Mouse (Mus musculus): ENCODE results near the gene Atp1a3.

Atp1a3 gene

GRCm38 (mm10) chr7:25004806-25005205 lies 952 bp downstream of the Atp1a3 start:
- DNase-seq (ENCODE audit: low read depth, low spot score) = no peak

DNA sequence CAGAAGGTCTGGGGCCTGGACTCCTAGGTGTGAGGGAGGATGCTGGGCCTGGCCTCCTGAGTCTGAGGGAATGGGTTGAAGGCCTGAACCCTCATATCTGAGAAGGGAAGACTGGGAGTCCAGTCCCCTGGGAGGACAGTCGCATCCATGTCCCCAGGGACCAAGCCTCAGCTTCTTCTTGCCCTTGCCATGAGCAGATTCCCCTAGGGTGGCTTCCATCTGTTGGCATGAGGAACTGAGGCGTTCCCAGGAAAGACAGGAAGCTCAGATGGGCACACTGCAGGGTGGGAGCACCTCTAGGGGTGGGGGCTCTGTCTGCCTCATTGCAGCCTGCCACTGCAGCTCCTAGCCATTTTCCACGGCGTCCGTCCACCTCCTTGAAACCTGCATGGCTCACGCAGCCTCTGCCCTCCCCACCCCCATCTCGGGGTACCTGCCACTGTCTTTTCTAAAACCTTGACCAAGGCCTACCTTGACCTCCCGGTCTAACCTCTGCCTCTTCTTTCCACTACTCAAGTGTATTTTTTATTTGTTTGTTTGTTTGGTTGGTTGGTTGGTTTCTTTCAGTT lies 1.9 kb downstream of the Atp1a3 start:
- no peak for DNase-seq (ENCODE audit: low read depth, low spot score)

DNA sequence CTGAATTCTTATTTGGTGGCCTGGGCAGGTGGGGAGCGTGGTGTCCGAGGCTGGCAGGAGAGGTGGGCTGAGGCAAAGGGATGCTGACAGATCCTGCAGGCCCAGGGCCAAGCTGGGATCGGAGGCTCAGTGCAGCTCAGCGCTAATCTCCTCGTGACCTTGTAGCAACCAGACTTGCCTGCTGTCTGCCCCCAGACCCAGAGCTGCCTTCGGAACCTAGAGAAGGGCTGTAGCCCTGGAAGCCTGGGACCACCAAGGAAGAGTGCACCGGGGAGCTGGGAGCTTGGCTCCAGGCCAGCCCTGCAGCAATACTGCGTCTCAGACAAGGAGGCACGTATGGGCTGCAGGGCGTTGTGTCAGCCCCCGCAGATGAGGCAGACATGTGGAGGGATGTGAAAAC lies 2.5 kb downstream of the Atp1a3 start:
- peak; percentile 71 for DNase-seq (ENCODE audit: low read depth, low spot score)

GRCm38 (mm10) chr7:25000711-25001110 lies 5.0 kb downstream of the Atp1a3 start:
- no peak for DNase-seq (ENCODE audit: low read depth, low spot score)

GRCm38 (mm10) chr7:25000211-25000610 lies 5.5 kb downstream of the Atp1a3 start:
- no peak for DNase-seq (ENCODE audit: low read depth, low spot score)

DNA sequence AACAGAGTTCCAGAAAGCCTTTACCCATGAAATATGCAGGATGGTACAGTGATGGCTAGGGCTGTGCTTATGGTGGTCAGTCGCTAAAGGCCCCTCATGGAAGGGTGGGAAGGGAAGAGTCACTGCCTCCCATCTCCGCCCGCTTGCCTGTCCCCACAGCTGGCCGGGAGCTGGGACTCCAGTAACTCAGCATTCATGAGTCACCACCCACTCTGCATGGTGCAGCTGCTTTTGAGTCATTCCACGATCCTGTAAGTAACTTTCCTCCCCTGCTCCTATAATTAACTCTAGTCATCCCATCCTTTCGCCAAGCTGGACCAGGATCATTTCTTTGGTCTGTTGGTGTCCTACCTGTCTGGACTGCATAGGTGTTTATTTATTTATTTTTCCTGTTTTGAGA lies 12.7 kb downstream of the Atp1a3 start:
- DNase-seq (ENCODE audit: low read depth, low spot score) = no peak

- DNase-seq (ENCODE audit: low read depth, low spot score) = no peak
Measured at GRCm38 (mm10) chr7:24990478-24990877, 15.3 kb downstream of the Atp1a3 start.

DNA sequence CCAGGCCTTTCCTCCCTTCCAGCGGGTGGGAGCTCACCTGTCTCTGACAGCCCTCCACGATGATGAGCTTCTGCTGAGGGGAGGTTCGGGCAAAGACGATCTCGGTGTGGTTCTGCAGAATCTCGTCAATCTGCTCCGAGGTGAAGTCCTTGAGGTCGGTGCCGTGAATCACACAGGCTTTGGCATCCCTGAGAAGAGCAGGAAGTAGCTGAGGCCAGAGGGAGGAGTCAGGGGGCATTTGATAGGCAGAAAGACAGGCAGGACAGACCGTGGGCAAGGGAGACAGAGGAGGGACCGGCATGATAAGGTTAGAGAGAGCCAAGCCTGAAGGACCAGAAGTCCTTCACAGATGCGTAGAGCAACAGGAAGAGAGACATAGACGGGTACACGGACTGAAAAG lies 17.8 kb downstream of the Atp1a3 start:
- no peak for DNase-seq (ENCODE audit: low read depth, low spot score)

- DNase-seq (ENCODE audit: low read depth, low spot score) = no peak
Measured at GRCm38 (mm10) chr7:24985799-24986198, 20.0 kb downstream of the Atp1a3 start.

DNA sequence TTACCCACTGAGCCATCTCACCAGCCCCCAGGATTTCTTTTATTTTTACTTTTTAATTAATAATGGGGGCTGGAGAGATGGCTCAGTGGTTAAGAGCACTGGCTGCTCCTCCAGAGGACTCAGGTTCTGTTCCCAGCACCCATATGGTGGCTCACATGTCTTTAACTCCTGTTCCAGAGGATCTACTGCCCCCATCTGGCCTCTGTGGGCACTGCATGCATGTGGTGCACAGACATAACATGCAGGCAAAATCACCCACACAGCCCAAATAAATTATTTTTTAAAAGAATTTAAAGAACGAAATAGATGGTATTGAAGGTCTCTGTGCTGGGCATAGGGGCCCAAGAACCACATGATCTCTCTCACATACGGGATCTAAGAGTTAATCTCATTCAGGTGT lies 21.5 kb downstream of the Atp1a3 start:
- no peak for DNase-seq (ENCODE audit: low read depth, low spot score)

GRCm38 (mm10) chr7:24983396-24983795 lies 22.4 kb downstream of the Atp1a3 start:
- no peak for DNase-seq (ENCODE audit: low read depth, low spot score)

- no peak for DNase-seq (ENCODE audit: low read depth, low spot score)
Measured at GRCm38 (mm10) chr7:24980439-24980838, 25.3 kb downstream of the Atp1a3 start.

- DNase-seq (ENCODE audit: low read depth, low spot score) = no peak
Measured at GRCm38 (mm10) chr7:24978781-24979180, 27.0 kb downstream of the Atp1a3 start.

- peak; percentile 62 for DNase-seq (ENCODE audit: low read depth, low spot score)
Measured at GRCm38 (mm10) chr7:24974893-24975595, 30.7 kb downstream of the Atp1a3 start.

- DNase-seq (ENCODE audit: low read depth, low spot score) = no peak
Measured at GRCm38 (mm10) chr7:24973902-24974301, 31.9 kb downstream of the Atp1a3 start.

DNA sequence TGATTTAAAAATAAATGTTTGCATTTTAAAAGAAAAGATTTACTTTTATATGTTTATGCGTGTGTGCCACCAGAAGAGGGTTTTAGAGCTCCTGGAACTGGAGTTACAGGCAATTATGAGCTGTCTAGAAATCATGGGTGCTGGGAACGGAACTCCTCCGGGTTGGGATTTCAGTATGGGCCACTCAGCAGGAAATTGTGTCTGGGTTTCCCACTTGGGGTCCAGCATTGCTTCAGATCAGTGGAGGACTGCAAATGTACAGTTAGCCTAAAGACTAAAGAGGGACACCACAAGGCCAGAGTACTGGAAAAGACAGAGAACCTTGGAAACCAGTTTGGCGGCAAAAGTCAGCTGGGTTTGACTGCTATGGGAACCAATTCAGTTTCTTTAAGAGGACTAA lies 32.5 kb downstream of the Atp1a3 start:
- no peak for DNase-seq (ENCODE audit: low read depth, low spot score)

GRCm38 (mm10) chr7:24971972-24972893 lies 33.5 kb downstream of the Atp1a3 start, which contains the start of gene Rabac1:
Rabac1 (minus strand) TSS chr7:24972754.
- peak; percentile 89 for DNase-seq (ENCODE audit: low read depth, low spot score)

DNA sequence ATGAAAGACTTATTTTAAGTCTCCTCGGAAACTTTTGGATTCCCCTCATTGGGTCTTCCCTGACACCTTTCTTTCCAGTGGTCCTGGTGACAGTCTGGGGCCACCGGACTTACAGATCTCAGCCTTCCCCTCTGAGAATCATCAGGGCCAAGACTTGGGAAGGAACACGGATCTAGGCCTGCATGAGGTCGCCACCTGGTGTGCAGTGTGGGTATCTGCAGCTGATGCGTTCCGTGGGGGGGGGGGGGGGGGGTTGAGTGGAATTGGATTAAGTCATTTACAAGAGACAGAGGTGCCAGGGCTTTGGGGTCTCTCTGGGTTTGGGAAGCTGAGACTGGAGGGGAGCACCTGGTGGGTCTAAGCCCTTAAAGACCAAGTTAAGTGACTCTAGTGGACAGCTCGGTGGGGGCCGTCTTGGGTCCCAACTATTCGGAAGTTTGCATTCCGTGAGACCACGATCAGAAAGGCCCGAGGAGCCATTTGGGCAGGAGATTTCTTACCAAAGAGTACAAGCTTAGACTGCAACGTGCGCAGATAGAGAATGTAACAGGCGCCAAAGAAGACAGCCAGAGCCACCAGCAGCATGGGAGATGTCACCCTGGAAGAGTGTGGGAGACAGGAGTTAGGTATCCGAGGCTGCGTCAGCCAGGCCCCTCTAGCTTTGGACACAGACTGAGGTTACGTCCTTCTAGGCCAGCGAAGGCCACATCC lies 34.3 kb downstream of the Atp1a3 start:
- peak; percentile 70 for DNase-seq (ENCODE audit: low read depth, low spot score)

GRCm38 (mm10) chr7:24970341-24970740 lies 35.4 kb downstream of the Atp1a3 start:
- DNase-seq (ENCODE audit: low read depth, low spot score) = no peak

DNA sequence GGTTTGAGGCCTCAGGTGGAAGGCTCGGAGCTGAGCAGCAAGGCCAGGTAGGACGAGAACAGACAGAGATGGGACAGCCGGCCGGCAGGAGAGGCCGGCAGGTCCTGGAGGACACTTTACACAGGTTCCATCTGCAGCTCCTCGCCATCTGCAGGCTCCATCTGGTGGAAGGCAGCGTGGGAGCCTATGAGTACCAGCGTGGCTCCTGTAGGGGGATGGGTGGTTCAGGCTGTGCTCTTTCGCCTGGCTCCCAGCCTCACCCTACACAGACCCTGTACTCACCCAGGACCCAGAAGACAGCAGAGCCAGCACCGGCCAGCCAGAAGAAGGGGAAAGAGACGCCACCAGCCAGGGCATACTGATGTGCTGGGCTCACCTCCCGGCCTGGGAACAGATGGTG lies 36.0 kb downstream of the Atp1a3 start:
- DNase-seq (ENCODE audit: low read depth, low spot score) = no peak

DNA sequence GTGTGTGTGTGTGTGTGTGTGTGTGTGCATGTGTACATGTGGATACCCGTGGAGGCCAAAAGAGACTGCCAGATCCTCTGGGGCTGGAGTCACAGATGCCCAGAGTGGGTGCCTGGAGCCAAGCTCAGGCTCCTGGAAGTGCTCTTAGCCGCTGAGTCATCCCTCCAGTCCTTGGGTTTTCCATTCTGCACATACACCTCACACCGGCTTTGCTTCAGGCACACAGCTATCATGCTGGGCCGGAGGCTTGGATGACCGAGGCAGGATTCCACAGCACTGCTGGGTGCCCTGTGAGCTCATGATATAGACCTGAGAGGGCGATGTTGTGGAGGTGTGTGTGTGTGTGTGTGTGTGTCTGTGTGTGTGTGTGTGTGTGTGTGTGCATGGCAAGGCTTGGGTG lies 37.3 kb downstream of the Atp1a3 start:
- DNase-seq (ENCODE audit: low read depth, low spot score) = no peak

- DNase-seq (ENCODE audit: low read depth, low spot score) = no peak
Measured at GRCm38 (mm10) chr7:24967966-24968365, 37.8 kb downstream of the Atp1a3 start.
